27 mouse cellular contexts compared by ENCODE assay signal in genomic region chr12:71506716-71507115, GRCm38 (mm10).
DNase-seq lines count a peak whose midpoint lies in the region; ATAC-seq and TF ChIP-seq lines count a peak whose summit lies in the region.
"Had no signal": no experiment of that assay in that cellular context is flagged by ENCODE, and none has a peak within 500 bp of the region (broad histone marks: within the 10 kb centered on the region; RNA-seq: fewer than 3 reads in every experiment).

No protein-coding gene starts in this region.

- no peak overlapping the region for H3K4me2 ChIP-seq in limb, embryonic 14.5 days (replicated peaks; ENCODE audit: low read depth, low read length, severe bottlenecking)
- no peak overlapping the region for H3K4me2 ChIP-seq in embryonic facial prominence, embryonic 13.5 days
- H3K4me2 ChIP-seq: heart, embryonic 12.5 days; heart, embryonic 15.5 days; hindbrain, embryonic 14.5 days had no signal

- no peaks in the 10 kb centered on the region for H3K27me3 ChIP-seq in limb, embryonic 14.5 days (ENCODE audit: control insufficient read depth, insufficient read depth, low read length)
- no peaks in the 10 kb centered on the region for H3K27me3 ChIP-seq in limb, embryonic 10.5 days (ENCODE audit: low read depth, poor library complexity, severe bottlenecking)
- no peaks in the 10 kb centered on the region for H3K27me3 ChIP-seq in embryonic facial prominence, embryonic 10.5 days (replicated peaks; ENCODE audit: low read depth, poor library complexity, severe bottlenecking)
- no peaks in the 10 kb centered on the region for H3K27me3 ChIP-seq in embryonic facial prominence, embryonic 13.5 days
- H3K27me3 ChIP-seq: heart, embryonic 12.5 days; heart, embryonic 15.5 days; Patski had no signal

- no peak for TF ChIP-seq POLR2A in limb, embryonic 14.5 days (IDR thresholded peaks at IDR 0.05; ENCODE audit: borderline replicate concordance, extremely low read depth, insufficient read depth, insufficient read length)

- ATAC-seq in limb, embryonic 14.5 days (ENCODE audit: low FRiP score, low read depth) = no peak
- ATAC-seq in embryonic facial prominence, embryonic 13.5 days (ENCODE audit: insufficient number of reproducible peaks, insufficient read depth, low FRiP score, low TSS enrichment, low read depth) = no peak
- no peak for ATAC-seq in activated CD4-positive, CD25-positive, alpha-beta regulatory T cell, adult 4 months
- ATAC-seq: forebrain, embryonic 14.5 days; forebrain, postnatal 0 days; hindbrain, postnatal 0 days; inflammation-experienced regulatory T-cells, adult 6 months; intestine, embryonic 16.5 days; Patski had no signal

- 7% methylated on average over 1 of the region's 1 CpGs for WGBS in limb, embryonic 14.5 days
- 76% methylated on average over 1 of the region's 1 CpGs for WGBS in limb, embryonic 10.5 days
- 42% methylated on average over 1 of the region's 1 CpGs for WGBS in embryonic facial prominence, embryonic 10.5 days
- 20% methylated on average over 1 of the region's 1 CpGs for WGBS in embryonic facial prominence, embryonic 13.5 days

- H3K27ac ChIP-seq in limb, embryonic 14.5 days (replicated peaks; ENCODE audit: low read depth, low read length) = no peak overlapping the region
- no peak overlapping the region for H3K27ac ChIP-seq in limb, embryonic 10.5 days
- 0 out of 2 replicates have a peak overlapping the region, but pooled peaks have one; percentile 40 for H3K27ac ChIP-seq in embryonic facial prominence, embryonic 10.5 days (replicated peaks)
- peak overlapping the region; percentile 78 for H3K27ac ChIP-seq in embryonic facial prominence, embryonic 13.5 days
- H3K27ac ChIP-seq: heart, embryonic 15.5 days; hindbrain, embryonic 14.5 days; hindbrain, postnatal 0 days had no signal

- peak; percentile 38 for DNase-seq in limb, embryonic 14.5 days (ENCODE audit: low spot score)
- no peak for DNase-seq in limb, embryonic 10.5 days (ENCODE audit: low spot score)
- DNase-seq in embryonic facial prominence, embryonic 10.5 days (ENCODE audit: low spot score) = no peak
- no peak for DNase-seq in retina, embryonic 14.5 days (ENCODE audit: low spot score)
- DNase-seq in adrenal gland, adult (ENCODE audit: inconsistent age in 2 of 2, low spot score in 1 of 2) = no peak
- DNase-seq: adrenal gland, adult 8-10 months; adrenal gland, postnatal 25 days; cerebellum, adult 11-12 months; cerebellum, adult 8-10 months; cerebellum, postnatal 10 days; cerebellum, postnatal 36 days; forebrain, postnatal 0 days; heart, adult 11 months; heart, postnatal 10 days; heart, postnatal 36 days; kidney, adult 8-10 months had no signal

- H3K4me3 ChIP-seq in limb, embryonic 14.5 days (replicated peaks; ENCODE audit: low read length) = no peak overlapping the region
- no peak overlapping the region for H3K4me3 ChIP-seq in limb, embryonic 10.5 days
- no peak overlapping the region for H3K4me3 ChIP-seq in embryonic facial prominence, embryonic 10.5 days
- no peak overlapping the region for H3K4me3 ChIP-seq in embryonic facial prominence, embryonic 13.5 days
- H3K4me3 ChIP-seq: gastrocnemius, adult 2 months; heart, embryonic 12.5 days; heart, embryonic 15.5 days had no signal

- no peak overlapping the region for H3K9ac ChIP-seq in limb, embryonic 14.5 days (ENCODE audit: low read depth, low read length, severe bottlenecking)
- no peak overlapping the region for H3K9ac ChIP-seq in embryonic facial prominence, embryonic 13.5 days
- H3K9ac ChIP-seq: forebrain, postnatal 0 days; heart, embryonic 12.5 days; heart, embryonic 15.5 days; hindbrain, embryonic 14.5 days had no signal

- H3K9me3 ChIP-seq in limb, embryonic 14.5 days (ENCODE audit: control insufficient read depth, low read length) = no peaks in the 10 kb centered on the region
- no peaks in the 10 kb centered on the region for H3K9me3 ChIP-seq in limb, embryonic 10.5 days (replicated peaks)
- no peaks in the 10 kb centered on the region for H3K9me3 ChIP-seq in embryonic facial prominence, embryonic 10.5 days
- no peaks in the 10 kb centered on the region for H3K9me3 ChIP-seq in embryonic facial prominence, embryonic 13.5 days
- H3K9me3 ChIP-seq: heart, embryonic 15.5 days had no signal

- H3K4me1 ChIP-seq in limb, embryonic 14.5 days (ENCODE audit: control insufficient read depth, insufficient read depth, low read length) = 0 out of 2 replicates have a peak, but pooled peaks cover 5% of the 10 kb centered on the region
- peaks cover 32% of the 10 kb centered on the region for H3K4me1 ChIP-seq in limb, embryonic 10.5 days
- H3K4me1 ChIP-seq in embryonic facial prominence, embryonic 10.5 days = peaks cover 12% of the 10 kb centered on the region
- peaks cover 5% of the 10 kb centered on the region for H3K4me1 ChIP-seq in embryonic facial prominence, embryonic 13.5 days
- H3K4me1 ChIP-seq: heart, embryonic 12.5 days; heart, embryonic 15.5 days had no signal

- no peaks in the 10 kb centered on the region for H3K36me3 ChIP-seq in limb, embryonic 14.5 days (ENCODE audit: control insufficient read depth, insufficient read depth, low read length)
- no peaks in the 10 kb centered on the region for H3K36me3 ChIP-seq in limb, embryonic 10.5 days
- no peaks in the 10 kb centered on the region for H3K36me3 ChIP-seq in embryonic facial prominence, embryonic 10.5 days (replicated peaks)
- no peaks in the 10 kb centered on the region for H3K36me3 ChIP-seq in embryonic facial prominence, embryonic 13.5 days
- H3K36me3 ChIP-seq: heart, embryonic 12.5 days; heart, embryonic 15.5 days had no signal

Comparison
In these comparisons a context has a peak if more than half of its experiments do, and no peak if none do; other contexts are left out.
1. H3K27ac ChIP-seq: peak in embryonic facial prominence, embryonic 10.5 days (single experiment) and embryonic facial prominence, embryonic 13.5 days (single experiment); none in limb, embryonic 14.5 days (single experiment) and limb, embryonic 10.5 days (single experiment).